Mouse (Mus musculus) common myeloid progenitor, adult 5-6 weeks (primary cell): ENCODE measurements around the gene Prph2. TPM values are rescaled to one million over a fixed set of nuclear protein-coding genes. Genes with fewer than 3 reads are reported as not detected.

Experiments
- ATAC-seq: replicated peaks from 2 replicates; pipeline ENCODE4 v1.8.0; 2016; ENCODE audit warnings: low read depth, mild to moderate bottlenecking, moderate TSS enrichment, inconsistent platforms; ENCODE audit not compliant: poor library complexity, severe bottlenecking
- total RNA-seq: library from RNA; stranded (forward); fragments of 200-1000, 187-1606 nt; gene quantifications from 2 replicates; pipeline ENCODE4 v1.2.3, GENCODE M21; 2017

Gene Prph2
- not detected in 2 replicates for total RNA-seq

GRCm38 (mm10) chr17:46910186-46910585, at the start of gene Prph2:
TSS of gene Prph2 (plus strand) at chr17:46910459.
- no peak for ATAC-seq

GRCm38 (mm10) chr17:46864566-46865195, 45.6 kb upstream of the Prph2 start:
- 0 out of 2 replicates have a peak, but pooled peaks have one; percentile 15 for ATAC-seq

GRCm38 (mm10) chr17:46866836-46867235, 43.4 kb upstream of the Prph2 start:
- ATAC-seq, result no peak

GRCm38 (mm10) chr17:46870204-46870798, 40.0 kb upstream of the Prph2 start:
- ATAC-seq, result peak; percentile 66

GRCm38 (mm10) chr17:46870913-46871312, 39.3 kb upstream of the Prph2 start:
- peak; percentile 27; the same call in 1 of the 2 replicates for ATAC-seq

GRCm38 (mm10) chr17:46872806-46873205, 37.5 kb upstream of the Prph2 start:
- ATAC-seq, result no peak

GRCm38 (mm10) chr17:46874133-46874532, 36.1 kb upstream of the Prph2 start:
- peak; percentile 49 for ATAC-seq

GRCm38 (mm10) chr17:46875626-46876025, 34.6 kb upstream of the Prph2 start:
- ATAC-seq, result no peak

GRCm38 (mm10) chr17:46876371-46876950, 33.8 kb upstream of the Prph2 start:
- no peak for ATAC-seq

GRCm38 (mm10) chr17:46877061-46877460, 33.2 kb upstream of the Prph2 start:
- ATAC-seq, result no peak

- peak; percentile 62 for ATAC-seq
These were observed 30.4 kb upstream of the Prph2 start for GRCm38 (mm10) chr17:46879841-46880311.

GRCm38 (mm10) chr17:46880322-46880721, 29.9 kb upstream of the Prph2 start:
- ATAC-seq, result no peak

GRCm38 (mm10) chr17:46881728-46882127, 28.5 kb upstream of the Prph2 start:
- ATAC-seq, result no peak

GRCm38 (mm10) chr17:46883107-46883506, 27.2 kb upstream of the Prph2 start:
- no peak for ATAC-seq

GRCm38 (mm10) chr17:46884766-46885165, 25.5 kb upstream of the Prph2 start:
- no peak for ATAC-seq

- ATAC-seq, result no peak
These were observed 24.9 kb upstream of the Prph2 start for GRCm38 (mm10) chr17:46885218-46885909.

- ATAC-seq, result no peak
These were observed 24.2 kb upstream of the Prph2 start for GRCm38 (mm10) chr17:46885910-46886643.

GRCm38 (mm10) chr17:46888511-46889212, 21.6 kb upstream of the Prph2 start:
- no peak for ATAC-seq

GRCm38 (mm10) chr17:46889450-46890084, 20.7 kb upstream of the Prph2 start:
- peak; percentile 26 for ATAC-seq
